Mouse (Mus musculus) erythroblast, embryonic 14.5 days (primary cell): Measurements from ENCODE around the gene Epha3. TPM values are rescaled to one million over a fixed set of nuclear protein-coding genes. Genes with fewer than 3 reads are reported as not detected.

Experiments used
- H3K27me3 ChIP-seq: 2 replicates; pipeline ENCODE4 v1.6.1; 2012; ENCODE audit warnings: inconsistent platforms; ENCODE audit not compliant: control insufficient read depth
- H3K36me3 ChIP-seq: 2 replicates; pipeline ENCODE4 v1.6.1; 2012; ENCODE audit warnings: mild to moderate bottlenecking, inconsistent platforms; ENCODE audit not compliant: control insufficient read depth
- H3K4me1 ChIP-seq: 2 replicates; pipeline ENCODE4 v1.6.1; 2012; ENCODE audit warnings: inconsistent platforms; ENCODE audit not compliant: control insufficient read depth
- H3K4me3 ChIP-seq: replicated peaks from 2 replicates; pipeline ENCODE3; 2012; ENCODE audit warnings: moderate library complexity, mild to moderate bottlenecking, inconsistent platforms
- H3K9me3 ChIP-seq: 2 replicates; pipeline ENCODE4 v1.6.1; 2012; ENCODE audit warnings: low read length, inconsistent platforms, mixed read lengths; ENCODE audit not compliant: control insufficient read depth
- GATA1 ChIP-seq: IDR thresholded peaks from 2 replicates; pipeline ENCODE4 v1.6.1; 2012; ENCODE audit warnings: low read length, inconsistent platforms, mixed read lengths
- TAL1 ChIP-seq: IDR thresholded peaks from 3 replicates; pipeline ENCODE4 v1.6.1; 2012; ENCODE audit warnings: low read length, inconsistent platforms, mixed read lengths
- polyA plus RNA-seq: library from polyadenylated mRNA; stranded (reverse); fragments of >175 nt; gene quantifications from 2 replicates; pipeline ENCODE4 v1.2.3, GENCODE M21; 2012

Epha3 gene
- polyA plus RNA-seq: not detected in 2 replicates

DNA sequence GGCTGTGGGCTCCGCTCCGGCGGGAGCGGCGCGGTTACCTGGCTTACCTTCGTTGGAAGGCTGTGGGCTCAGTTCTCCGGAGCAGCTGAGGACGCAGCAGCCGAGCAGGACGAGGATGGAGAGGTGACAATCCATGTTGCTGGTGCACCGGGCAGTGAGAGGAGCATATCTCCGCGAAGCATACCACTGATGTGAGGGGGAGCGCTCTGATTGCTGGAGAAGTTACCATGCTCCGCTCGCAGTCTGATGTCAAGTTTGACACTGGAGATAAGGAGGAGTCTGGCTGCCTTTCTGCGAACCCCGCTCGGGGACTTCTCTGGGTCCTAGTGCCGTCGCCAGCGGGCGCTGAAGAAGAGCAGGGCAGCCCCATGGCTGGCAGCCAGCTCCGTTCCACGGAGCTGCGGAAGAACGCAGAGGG, at the start of gene Epha3:
Epha3 (minus strand) TSS at position 263 of the 418 bp plus-strand sequence.
- H3K4me1 ChIP-seq: no peaks in the 10 kb centered on the region; the same call in 1 of the 2 replicates
- no peaks in the 10 kb centered on the region for H3K9me3 ChIP-seq
- TF ChIP-seq GATA1 (no peak), TAL1 (no peak)
- H3K4me3 ChIP-seq: no peak within 1 kb of the TSS
- no peaks in the 10 kb centered on the region for H3K36me3 ChIP-seq
- H3K27me3 ChIP-seq: peaks cover 18% of the 10 kb centered on the region

DNA sequence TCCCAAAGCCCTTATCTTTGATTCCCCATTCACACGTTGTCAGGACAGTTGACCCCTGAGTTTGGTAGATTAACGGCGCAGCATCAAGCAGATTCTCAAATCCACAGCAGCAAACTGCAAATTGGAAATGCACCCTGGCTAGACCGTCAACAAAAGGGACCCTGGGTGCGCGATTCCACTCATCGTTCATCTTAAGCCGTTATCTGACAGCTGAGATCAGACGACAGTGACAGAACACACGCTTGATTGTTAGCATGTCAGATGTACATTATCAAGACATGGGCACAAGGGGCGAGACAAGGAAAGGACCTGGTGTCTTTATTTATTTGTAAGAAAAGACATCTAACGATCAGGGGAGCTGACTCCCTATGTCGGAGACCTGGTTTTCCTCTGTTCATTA, 39.5 kb upstream of the Epha3 start:
- Histone ChIP-seq H3K9me3 (no peaks in the 10 kb centered on the region), H3K27me3 (no peaks in the 10 kb centered on the region), H3K4me3 (no peak overlapping the region), H3K36me3 (no peaks in the 10 kb centered on the region), H3K4me1 (no peaks in the 10 kb centered on the region)
- TF ChIP-seq GATA1 (no peak), TAL1 (no peak)

DNA sequence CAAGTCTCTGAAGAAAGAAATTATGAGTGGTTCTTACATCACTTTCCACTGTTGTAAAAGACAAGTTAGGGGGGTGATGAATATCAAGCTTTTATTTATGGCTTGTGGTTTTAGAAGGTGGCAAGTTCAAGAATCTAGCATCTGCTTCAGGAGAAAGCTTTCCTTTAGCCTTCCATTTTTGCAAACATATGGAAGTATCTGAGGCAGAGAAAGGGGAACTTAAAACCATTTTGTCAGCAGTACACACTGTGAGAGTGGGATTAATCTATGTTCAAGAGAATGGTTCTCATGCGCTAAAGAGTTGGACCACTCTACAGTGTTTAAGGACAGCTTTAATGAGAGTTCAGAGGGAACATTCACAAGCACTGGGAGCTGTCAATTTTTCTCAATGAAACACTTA, 17.2 kb upstream of the Epha3 start:
- H3K9me3 ChIP-seq: no peaks in the 10 kb centered on the region
- H3K4me3 ChIP-seq: no peak overlapping the region
- H3K36me3 ChIP-seq: no peaks in the 10 kb centered on the region
- no peak for TF ChIP-seq GATA1
- TF ChIP-seq TAL1: no peak
- no peaks in the 10 kb centered on the region for H3K27me3 ChIP-seq
- no peaks in the 10 kb centered on the region for H3K4me1 ChIP-seq

DNA sequence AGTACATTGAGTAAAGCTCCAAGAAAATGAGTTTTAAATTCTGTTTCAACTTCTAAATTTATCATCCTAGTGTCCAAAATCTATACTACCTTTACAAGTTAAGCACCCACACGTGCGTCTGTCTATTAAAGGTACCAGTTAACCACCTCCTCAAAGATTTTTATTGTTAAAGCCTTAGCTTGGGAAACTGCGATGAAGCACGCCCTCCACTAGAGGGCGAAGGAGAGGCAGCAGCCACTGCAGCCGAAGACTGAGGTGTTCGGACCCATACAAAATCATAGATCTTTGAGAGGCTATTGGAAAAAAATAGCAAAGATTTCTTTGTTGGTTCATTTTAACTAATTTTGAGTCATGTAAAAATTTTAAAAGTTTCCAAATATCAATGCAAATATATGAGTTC, 8.3 kb upstream of the Epha3 start:
- no peaks in the 10 kb centered on the region for H3K36me3 ChIP-seq
- no peaks in the 10 kb centered on the region for H3K4me1 ChIP-seq
- H3K27me3 ChIP-seq: no peaks in the 10 kb centered on the region
- TF ChIP-seq TAL1 (no peak), GATA1 (no peak)
- no peak overlapping the region for H3K4me3 ChIP-seq
- H3K9me3 ChIP-seq: no peaks in the 10 kb centered on the region

DNA sequence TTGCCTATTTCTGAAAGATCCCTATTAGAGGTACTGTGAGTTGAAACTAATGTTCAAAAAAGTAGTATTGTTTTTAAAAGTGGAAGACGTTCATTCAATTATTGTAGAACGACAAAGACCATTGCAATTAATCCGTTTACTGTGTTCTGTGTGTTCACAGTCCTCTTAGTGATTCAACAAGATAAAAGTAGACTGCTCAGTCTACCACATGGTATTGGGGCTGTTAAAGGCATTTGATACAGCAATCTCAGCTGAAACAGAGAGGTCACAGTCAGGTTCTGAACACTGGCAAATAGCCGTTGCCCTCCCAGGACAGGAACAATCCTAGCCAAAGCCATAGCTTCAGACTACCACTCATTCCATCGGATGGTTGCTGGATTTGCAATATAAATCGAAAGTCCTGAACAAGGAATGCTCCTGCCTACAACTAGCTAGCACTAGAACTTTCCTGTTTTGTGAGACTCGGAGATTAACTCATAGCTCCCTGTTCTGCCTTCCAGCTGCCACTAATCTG, 545 bp upstream of the Epha3 start:
- no peaks in the 10 kb centered on the region for H3K9me3 ChIP-seq
- TF ChIP-seq GATA1 (no peak), TAL1 (no peak)
- H3K4me1 ChIP-seq: no peaks in the 10 kb centered on the region; the same call in 1 of the 2 replicates
- H3K36me3 ChIP-seq: no peaks in the 10 kb centered on the region
- H3K4me3 ChIP-seq: no peak overlapping the region
- H3K27me3 ChIP-seq: peaks cover 18% of the 10 kb centered on the region

DNA sequence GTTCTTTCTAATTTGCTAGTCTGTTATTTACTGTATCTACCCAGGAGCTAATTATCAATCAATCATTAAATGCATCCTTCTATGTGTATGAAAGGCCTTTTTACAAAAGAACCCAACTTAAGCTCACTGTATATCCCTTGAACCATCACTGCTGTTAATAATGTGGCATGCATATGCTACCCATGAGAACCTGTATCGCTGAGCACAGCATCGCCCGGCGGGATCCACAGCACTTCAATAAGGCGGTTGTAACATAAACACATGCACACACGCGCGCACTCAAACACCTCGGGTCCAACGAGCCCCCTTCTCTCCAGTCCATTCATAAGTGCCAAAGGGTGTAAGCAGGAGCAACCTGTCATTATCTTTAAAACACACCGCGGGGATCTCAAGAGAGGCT, 794 bp downstream of the Epha3 start:
- Histone ChIP-seq H3K4me3 (no peak overlapping the region), H3K27me3 (peaks cover 18% of the 10 kb centered on the region), H3K36me3 (no peaks in the 10 kb centered on the region), H3K9me3 (no peaks in the 10 kb centered on the region), H3K4me1 (no peaks in the 10 kb centered on the region; the same call in 1 of the 2 replicates)
- no peak for TF ChIP-seq GATA1
- TF ChIP-seq TAL1: no peak

DNA sequence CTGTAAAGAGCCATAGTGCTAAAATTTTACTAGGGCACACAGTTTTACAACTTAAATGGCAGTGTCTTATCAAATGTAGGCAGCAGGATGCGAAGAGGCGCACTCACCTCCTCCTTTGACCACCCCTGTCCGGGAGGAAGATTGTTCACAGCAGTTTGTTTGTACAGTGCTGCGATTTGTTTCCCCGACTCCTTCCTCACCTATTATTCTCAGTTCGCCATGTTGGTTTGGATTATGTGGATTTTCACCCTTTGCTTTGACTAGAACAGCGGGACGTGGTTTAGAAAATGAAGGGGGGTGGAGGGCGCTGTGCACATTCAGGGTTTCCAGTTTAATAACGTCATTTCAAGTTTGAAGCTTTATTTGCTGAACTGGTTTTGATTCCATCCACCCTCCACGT, 6.4 kb downstream of the Epha3 start:
- TF ChIP-seq TAL1: no peak
- no peak for TF ChIP-seq GATA1
- Histone ChIP-seq H3K9me3 (no peaks in the 10 kb centered on the region), H3K36me3 (no peaks in the 10 kb centered on the region), H3K4me1 (no peaks in the 10 kb centered on the region), H3K4me3 (no peak overlapping the region), H3K27me3 (peaks cover 12% of the 10 kb centered on the region)

DNA sequence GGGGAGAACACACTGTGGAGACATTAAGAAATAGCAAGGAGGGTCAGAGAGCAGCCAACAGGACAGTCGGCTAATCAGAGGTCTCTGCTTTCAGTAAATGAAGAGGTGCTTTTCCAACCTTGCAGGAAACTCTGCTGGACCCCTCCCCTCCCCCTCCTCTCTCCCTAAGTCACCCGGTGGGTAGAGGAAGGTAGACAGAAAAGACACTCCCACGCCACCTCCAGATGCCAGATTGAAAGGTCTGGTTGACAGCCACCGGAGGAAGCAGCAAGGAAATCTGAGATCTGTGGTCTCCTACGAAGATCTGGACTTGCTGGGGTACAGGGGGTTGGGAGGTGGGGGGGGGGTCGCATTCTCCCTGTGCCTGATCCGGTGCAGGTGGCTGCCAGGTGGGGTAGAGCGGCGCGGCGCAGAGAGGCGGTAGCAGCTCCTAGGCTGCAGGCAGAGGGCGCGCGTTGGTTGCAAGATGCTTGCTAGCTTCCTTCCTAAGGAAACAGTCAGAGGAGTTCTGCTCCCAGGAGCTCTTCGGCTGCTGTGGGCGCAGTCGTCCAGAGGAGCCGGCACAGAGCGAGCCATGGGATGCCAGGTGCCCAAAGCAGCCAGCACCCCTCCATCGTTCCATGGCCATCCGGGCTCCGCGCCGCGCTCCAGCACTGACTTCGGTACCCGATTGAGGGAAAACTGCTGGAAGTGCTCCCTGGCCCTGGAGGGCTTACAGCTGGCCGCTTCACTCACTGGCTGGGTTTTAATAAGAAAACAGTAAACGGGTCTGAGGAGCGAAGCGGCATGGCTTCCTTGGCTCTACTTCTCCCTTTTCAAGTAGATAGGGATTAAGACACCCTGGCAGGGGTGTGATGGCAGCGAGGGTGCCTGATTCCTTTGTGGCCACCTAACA, 7.1 kb downstream of the Epha3 start:
- no peak for TF ChIP-seq GATA1
- TF ChIP-seq TAL1: no peak
- peaks cover 12% of the 10 kb centered on the region for H3K27me3 ChIP-seq
- no peaks in the 10 kb centered on the region for H3K4me1 ChIP-seq
- H3K9me3 ChIP-seq: no peaks in the 10 kb centered on the region
- no peak overlapping the region for H3K4me3 ChIP-seq
- no peaks in the 10 kb centered on the region for H3K36me3 ChIP-seq

DNA sequence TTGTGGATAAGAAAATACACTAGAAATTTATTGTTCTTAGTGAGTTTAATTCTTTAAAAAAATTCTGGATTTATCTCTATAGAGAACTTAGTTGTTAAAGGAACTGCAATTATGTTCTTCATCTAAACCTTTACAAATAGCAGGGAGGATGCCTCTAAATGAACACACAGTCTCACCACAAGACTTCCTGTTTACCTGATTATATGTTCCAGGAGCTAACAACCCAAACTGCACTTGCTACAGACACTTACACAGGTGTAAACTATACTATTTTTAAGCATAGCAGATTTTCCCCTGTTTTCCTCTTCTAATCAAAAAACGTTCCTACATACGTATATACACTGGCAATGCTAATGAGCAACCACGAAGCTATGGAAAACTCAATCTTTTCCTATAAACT, 13.7 kb downstream of the Epha3 start:
- TF ChIP-seq TAL1 (no peak), GATA1 (no peak)
- Histone ChIP-seq H3K4me3 (no peak overlapping the region), H3K9me3 (no peaks in the 10 kb centered on the region), H3K4me1 (no peaks in the 10 kb centered on the region), H3K27me3 (no peaks in the 10 kb centered on the region), H3K36me3 (no peaks in the 10 kb centered on the region)
